Mouse (Mus musculus) liver, postnatal 0 days (tissue): ENCODE data around the gene Fgd6.

Experiments used
- CTCF ChIP-seq: sonication (generic); IDR thresholded peaks from 2 replicates; pipeline ENCODE4 v1.5.1; 2016; ENCODE audit warnings: antibody characterized with exemption, low read depth
- EP300 ChIP-seq: IDR thresholded peaks from 2 replicates; pipeline ENCODE4 v1.6.1; 2016; ENCODE audit warnings: antibody characterized with exemption, low read depth, mild to moderate bottlenecking

- no peak for TF ChIP-seq CTCF
- TF ChIP-seq EP300 = no peak
Observed at GRCm38 (mm10) chr10:94140227-94140931, 104.6 kb downstream of the Fgd6 start.
